Mouse (Mus musculus): ENCODE measurements around the gene Bpifb9b. TPM values are rescaled to one million over a fixed set of nuclear protein-coding genes. Genes with fewer than 3 reads are reported as not detected.
"Not testable (repeated sequence)": the region's sequence is repeated elsewhere in the genome, so short reads cannot be mapped to it uniquely, and the experiment has no call there.

Gene Bpifb9b
- polyA plus RNA-seq, 1 experiment from 2014 or later = 1.2 TPM

GRCm38 (mm10) chr2:154338161-154338560, 31.1 kb downstream of the Bpifb9b start:
- no peaks in the 10 kb centered on the region for H3K4me1 ChIP-seq
- H3K4me2 ChIP-seq (replicated peaks) = no peak overlapping the region
- ATAC-seq (ENCODE audit: insufficient number of reproducible peaks, low FRiP score, low TSS enrichment, low read depth) = no peak
- H3K36me3 ChIP-seq = peaks cover 33% of the 10 kb centered on the region; the same call in 1 of the 2 replicates
- H3K27ac ChIP-seq (replicated peaks) = no peak overlapping the region
- H3K9ac ChIP-seq = no peak overlapping the region
- 75% methylated on average over 1 of the region's 1 CpGs for WGBS
- no peaks in the 10 kb centered on the region for H3K27me3 ChIP-seq
- H3K9me3 ChIP-seq (replicated peaks) = no peaks in the 10 kb centered on the region
- no peak overlapping the region for H3K4me3 ChIP-seq (replicated peaks)

GRCm38 (mm10) chr2:154339356-154339755, 32.3 kb downstream of the Bpifb9b start:
- Histone ChIP-seq H3K36me3 (peaks cover 37% of the 10 kb centered on the region; the same call in 1 of the 2 replicates), H3K27ac (replicated peaks) (no peak overlapping the region), H3K4me3 (replicated peaks) (no peak overlapping the region), H3K9me3 (replicated peaks) (no peaks in the 10 kb centered on the region), H3K4me2 (replicated peaks) (no peak overlapping the region), H3K4me1 (no peaks in the 10 kb centered on the region), H3K9ac (no peak overlapping the region), H3K27me3 (no peaks in the 10 kb centered on the region)
- WGBS = 71% methylated on average over 2 of the region's 2 CpGs
- no peak for ATAC-seq (ENCODE audit: insufficient number of reproducible peaks, low FRiP score, low TSS enrichment, low read depth)

GRCm38 (mm10) chr2:154348152-154348551, 41.1 kb downstream of the Bpifb9b start:
- no peak for ATAC-seq (ENCODE audit: insufficient number of reproducible peaks, low FRiP score, low TSS enrichment, low read depth)
- Histone ChIP-seq H3K9ac (no peak overlapping the region), H3K4me2 (replicated peaks) (no peak overlapping the region), H3K9me3 (replicated peaks) (no peaks in the 10 kb centered on the region), H3K4me1 (no peaks in the 10 kb centered on the region), H3K27me3 (no peaks in the 10 kb centered on the region), H3K27ac (replicated peaks) (no peak overlapping the region), H3K4me3 (replicated peaks) (no peak overlapping the region), H3K36me3 (peaks cover 57% of the 10 kb centered on the region)
- WGBS = 90% methylated on average over 3 of the region's 3 CpGs

DNA sequence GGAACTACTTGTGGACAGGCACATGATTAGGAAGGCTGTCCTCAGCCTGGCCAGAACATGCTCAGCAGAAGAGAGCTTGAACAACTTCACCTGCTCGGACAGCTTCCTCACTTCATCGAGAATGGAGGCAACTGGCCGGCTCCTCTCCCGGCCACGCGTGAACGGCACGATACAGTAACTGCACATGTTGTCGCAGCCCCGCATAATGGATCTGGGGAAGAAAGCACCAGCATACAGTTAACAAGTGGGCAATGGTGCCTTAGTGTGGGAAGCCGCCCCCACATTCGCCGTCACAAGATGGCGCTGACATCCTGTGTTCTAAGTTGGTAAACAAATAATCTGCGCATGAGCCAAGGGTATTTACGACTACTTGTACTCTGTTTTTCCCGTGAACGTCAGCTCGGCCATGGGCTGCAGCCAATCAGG, 47.0 kb downstream of the Bpifb9b start:
- Histone ChIP-seq H3K4me3 (replicated peaks) (peak overlapping the region; percentile 37), H3K4me2 (replicated peaks) (peak overlapping the region; percentile 30), H3K36me3 (peaks cover 25% of the 10 kb centered on the region), H3K27ac (replicated peaks) (peak overlapping the region; percentile 52)
- not testable (repeated sequence) for H3K4me1 ChIP-seq; ATAC-seq (ENCODE audit: insufficient number of reproducible peaks, low FRiP score, low TSS enrichment, low read depth); H3K9ac ChIP-seq; H3K9me3 ChIP-seq (replicated peaks); H3K27me3 ChIP-seq
- WGBS = 74% methylated on average over 16 of the region's 19 CpGs

DNA sequence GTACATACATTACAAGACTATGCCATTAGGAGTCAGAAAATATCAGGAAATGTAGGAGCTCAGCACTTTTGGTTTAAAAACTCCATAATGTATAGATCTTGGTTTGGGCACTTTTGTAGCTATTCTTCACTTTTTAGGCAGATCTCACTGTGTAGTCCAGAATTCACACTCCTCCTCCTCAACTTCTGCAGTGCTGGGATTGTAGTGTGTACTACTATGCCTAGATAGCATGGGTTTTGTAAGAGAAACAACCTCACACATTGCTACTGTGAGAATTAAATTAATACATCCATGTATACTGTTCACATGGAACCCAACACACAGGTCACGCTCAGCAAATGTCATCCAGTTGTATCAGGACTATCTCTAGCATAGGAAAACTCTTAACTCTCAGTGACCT, 60.5 kb downstream of the Bpifb9b start:
- peaks cover 60% of the 10 kb centered on the region for H3K36me3 ChIP-seq
- no peak overlapping the region for H3K27ac ChIP-seq (replicated peaks)
- no peak overlapping the region for H3K9ac ChIP-seq
- H3K27me3 ChIP-seq = no peaks in the 10 kb centered on the region
- ATAC-seq (ENCODE audit: insufficient number of reproducible peaks, low FRiP score, low TSS enrichment, low read depth) = no peak
- no peaks in the 10 kb centered on the region for H3K9me3 ChIP-seq (replicated peaks)
- no peak overlapping the region for H3K4me2 ChIP-seq (replicated peaks)
- 87% methylated on average over 1 of the region's 1 CpGs for WGBS
- H3K4me1 ChIP-seq = 0 out of 2 replicates have a peak, but pooled peaks cover 2% of the 10 kb centered on the region
- no peak overlapping the region for H3K4me3 ChIP-seq (replicated peaks)

Other genes with a start within 250 kb of the Bpifb9b start
- gene Bpifa3, start 176.9 kb upstream of the Bpifb9b start, polyA plus RNA-seq (2015; fragmentation: Nextera tagmentation; extraction: Ambion mirVana) = not detected in 2 replicates
- gene Bpifa1, start 164.3 kb upstream of the Bpifb9b start, polyA plus RNA-seq (2015; fragmentation: Nextera tagmentation; extraction: Ambion mirVana) = 209 and 581 TPM in 2 replicates
- not detected in 2 replicates for gene Bpifa5, start 144.6 kb upstream of the Bpifb9b start, polyA plus RNA-seq (2015; fragmentation: Nextera tagmentation; extraction: Ambion mirVana)
- gene Bpifb1, start 116.4 kb upstream of the Bpifb9b start, polyA plus RNA-seq (2015; fragmentation: Nextera tagmentation; extraction: Ambion mirVana) = 0.18 and 0.43 TPM in 2 replicates
- gene Bpifb5, start 83.5 kb upstream of the Bpifb9b start, polyA plus RNA-seq (2015; fragmentation: Nextera tagmentation; extraction: Ambion mirVana) = 0.96 and 1.2 TPM in 2 replicates
- not detected in 2 replicates for gene Bpifb9a, start 49.4 kb upstream of the Bpifb9b start, polyA plus RNA-seq (2015; fragmentation: Nextera tagmentation; extraction: Ambion mirVana)
- 20.1 and 21.1 TPM in 2 replicates for gene Cdk5rap1, start 65.8 kb downstream of the Bpifb9b start, polyA plus RNA-seq (2015; fragmentation: Nextera tagmentation; extraction: Ambion mirVana)
- gene Snta1, start 100.9 kb downstream of the Bpifb9b start, polyA plus RNA-seq (2015; fragmentation: Nextera tagmentation; extraction: Ambion mirVana) = 12.1 and 12.8 TPM in 2 replicates
- 40.9 and 43.6 TPM in 2 replicates for gene Cbfa2t2, start 129.3 kb downstream of the Bpifb9b start, polyA plus RNA-seq (2015; fragmentation: Nextera tagmentation; extraction: Ambion mirVana)
- 0.83 and 1.3 TPM in 2 replicates for gene 1700003F12Rik, start 239.9 kb downstream of the Bpifb9b start, polyA plus RNA-seq (2015; fragmentation: Nextera tagmentation; extraction: Ambion mirVana)
- gene Actl10, start 244.5 kb downstream of the Bpifb9b start, polyA plus RNA-seq (2015; fragmentation: Nextera tagmentation; extraction: Ambion mirVana) = 0.17 and 0.25 TPM in 2 replicates